Mouse (Mus musculus) liver, adult 2 months (tissue): ENCODE results near the gene Ccr7. TPM values are rescaled to one million over a fixed set of nuclear protein-coding genes. Genes with fewer than 3 reads are reported as not detected.

Source experiments
- DNase-seq: peaks from one replicate; pipeline ENCODE4 v3.0.0-alpha.2; 2011; ENCODE audit warnings: low read depth, low spot score; ENCODE audit errors: extremely low read depth
- H3K27ac ChIP-seq: fragments of 200-500 bp; replicated peaks from 2 replicates; pipeline ENCODE4 v1.5.1; 2012; ENCODE audit warnings: low read depth, mild to moderate bottlenecking, control low read depth, inconsistent platforms, low read length; ENCODE audit not compliant: insufficient read depth
- H3K27me3 ChIP-seq: fragments of 200-500 bp; 2 replicates; pipeline ENCODE4 v1.6.1; 2012; ENCODE audit warnings: mild to moderate bottlenecking, moderate library complexity, low read length, inconsistent platforms; ENCODE audit not compliant: control insufficient read depth, insufficient read depth
- H3K36me3 ChIP-seq: fragments of 200-500 bp; 2 replicates; pipeline ENCODE4 v1.6.1; 2012; ENCODE audit warnings: low read length, inconsistent platforms; ENCODE audit not compliant: control insufficient read depth, insufficient read depth
- H3K4me1 ChIP-seq: fragments of 200-500 bp; 2 replicates; pipeline ENCODE4 v1.6.1; 2011; ENCODE audit warnings: low read length; ENCODE audit not compliant: control insufficient read depth, insufficient read depth
- H3K4me3 ChIP-seq: fragments of 200-500 bp; 2 replicates; pipeline ENCODE4 v1.5.1; 2011; ENCODE audit warnings: low read depth, mild to moderate bottlenecking, control low read depth, low read length, moderate library complexity; ENCODE audit not compliant: insufficient read depth
- H3K79me2 ChIP-seq: fragments of 200-500 bp; 2 replicates; pipeline ENCODE4 v1.6.1; 2012; ENCODE audit warnings: inconsistent platforms, mild to moderate bottlenecking, low read length, moderate library complexity; ENCODE audit not compliant: control insufficient read depth, insufficient read depth
- H3K9ac ChIP-seq: fragments of 200-500 bp; 2 replicates; pipeline ENCODE4 v1.6.1; 2012; ENCODE audit warnings: low read depth, mild to moderate bottlenecking, control low read depth, inconsistent platforms, low read length
- CTCF ChIP-seq: fragments of 200-500 bp; IDR thresholded peaks from 2 replicates; pipeline ENCODE4 v1.5.1; 2011; ENCODE audit warnings: low read depth, low read length, control low read depth
- POLR2A ChIP-seq: fragments of 200-500 bp; IDR thresholded peaks from 2 replicates; pipeline ENCODE4 v1.6.1; 2011; ENCODE audit warnings: low read length, control low read depth; ENCODE audit not compliant: insufficient read depth; ENCODE audit errors: extremely low read depth
- WGBS: fragments of 180-500 bp; shearing (Covaris S2); methylation state at CpG from one replicate; pipeline ENCODE4 v1.1.7; 2018; 5-methylcytosine and 5-hydroxymethylcytosine counted together
- polyA plus RNA-seq: library from polyadenylated mRNA; depleted of rRNA; stranded (reverse); fragments of >200 nt; gene quantifications from 2 replicates; pipeline ENCODE4 v1.2.3, GENCODE M21; 2012
- total RNA-seq: library from RNA; depleted of rRNA; stranded (reverse); fragments of >200 nt; gene quantifications from 2 replicates; pipeline ENCODE4 v1.2.3, GENCODE M21; 2014

Gene Ccr7
- total and polyA plus RNA-seq, 2 experiments = 0.55 to 1.5 TPM

GRCm38 (mm10) chr11:99143123-99144082 is 11.5 kb downstream of the Ccr7 start:
- no peaks in the 10 kb centered on the region for H3K79me2 ChIP-seq
- no peak overlapping the region for H3K27ac ChIP-seq
- H3K4me1 ChIP-seq = peaks cover 10% of the 10 kb centered on the region
- 76% methylated on average over 16 of the region's 16 CpGs for WGBS
- H3K9ac ChIP-seq = no peak overlapping the region
- no peaks in the 10 kb centered on the region for H3K27me3 ChIP-seq
- DNase-seq = no peak
- no peak overlapping the region for H3K4me3 ChIP-seq
- no peaks in the 10 kb centered on the region for H3K36me3 ChIP-seq
- no peak for TF ChIP-seq POLR2A
- TF ChIP-seq CTCF = no peak

- H3K27me3 ChIP-seq = no peaks in the 10 kb centered on the region
- TF ChIP-seq CTCF (no peak), POLR2A (no peak)
- 62% methylated on average over 18 of the region's 18 CpGs for WGBS
- H3K9ac ChIP-seq = no peak overlapping the region
- no peak overlapping the region for H3K4me3 ChIP-seq
- no peak for DNase-seq
- H3K36me3 ChIP-seq = no peaks in the 10 kb centered on the region
- H3K79me2 ChIP-seq = no peaks in the 10 kb centered on the region
- no peak overlapping the region for H3K27ac ChIP-seq
- H3K4me1 ChIP-seq = peaks cover 10% of the 10 kb centered on the region
These were observed 12.3 kb downstream of the Ccr7 start for GRCm38 (mm10) chr11:99142493-99143095.

DNA sequence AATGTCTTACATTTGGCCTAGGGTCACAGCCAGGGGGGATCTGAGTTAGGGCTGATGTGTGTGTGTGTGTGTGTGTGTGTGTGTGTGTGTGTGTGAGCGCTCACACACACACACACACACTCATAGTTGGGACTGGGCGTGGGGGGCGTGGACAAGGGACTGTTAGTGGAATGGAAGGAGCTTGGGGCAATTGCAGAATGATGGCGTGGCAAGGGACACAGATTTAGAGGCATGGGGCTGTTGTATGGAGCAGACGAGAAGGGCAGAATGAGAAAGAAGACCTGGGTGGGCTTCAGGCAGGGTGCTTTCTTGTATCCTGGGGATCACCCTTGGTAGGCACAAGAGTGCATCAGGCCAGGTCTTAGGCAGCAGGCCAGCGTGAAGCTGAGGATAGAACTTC is 12.8 kb downstream of the Ccr7 start:
- TF ChIP-seq CTCF = no peak
- no peak for TF ChIP-seq POLR2A
- 63% methylated on average over 6 of the region's 6 CpGs for WGBS
- no peak for DNase-seq
- H3K79me2 ChIP-seq = no peaks in the 10 kb centered on the region
- H3K9ac ChIP-seq = no peak overlapping the region
- no peak overlapping the region; the same call in 1 of the 2 replicates for H3K27ac ChIP-seq
- no peaks in the 10 kb centered on the region for H3K36me3 ChIP-seq
- peaks cover 10% of the 10 kb centered on the region for H3K4me1 ChIP-seq
- H3K4me3 ChIP-seq = no peak overlapping the region
- no peaks in the 10 kb centered on the region for H3K27me3 ChIP-seq

GRCm38 (mm10) chr11:99141600-99141999 is 13.3 kb downstream of the Ccr7 start:
- Histone ChIP-seq H3K36me3 (no peaks in the 10 kb centered on the region), H3K27me3 (no peaks in the 10 kb centered on the region), H3K4me1 (peaks cover 10% of the 10 kb centered on the region), H3K4me3 (no peak overlapping the region), H3K79me2 (no peaks in the 10 kb centered on the region), H3K9ac (no peak overlapping the region), H3K27ac (peak overlapping the region; percentile 17; the same call in 1 of the 2 replicates)
- TF ChIP-seq CTCF (no peak), POLR2A (no peak)
- DNase-seq = peak; percentile 89
- WGBS = 9% methylated on average over 7 of the region's 7 CpGs

DNA sequence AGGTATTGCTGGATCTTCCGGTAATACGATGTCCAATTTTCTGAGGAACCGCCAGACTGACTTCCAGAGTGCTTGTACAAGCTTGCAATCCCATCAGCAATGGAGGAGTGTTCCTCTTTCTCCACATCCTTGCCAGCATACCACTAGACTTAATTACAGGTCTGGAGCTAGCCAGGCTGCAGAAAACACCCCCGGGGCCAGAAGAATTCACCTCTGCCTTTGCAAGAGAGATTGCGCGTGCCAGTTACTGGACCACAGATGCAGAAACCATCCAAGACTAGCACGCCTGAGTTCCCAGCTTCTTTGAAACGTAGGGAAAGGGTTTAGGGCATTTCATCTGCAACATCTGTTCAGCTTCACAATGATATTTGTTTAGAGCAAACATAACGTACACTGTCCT is 15.9 kb downstream of the Ccr7 start:
- H3K4me1 ChIP-seq = peaks cover 10% of the 10 kb centered on the region
- no peak overlapping the region for H3K27ac ChIP-seq
- TF ChIP-seq CTCF = no peak
- no peak for TF ChIP-seq POLR2A
- no peak for DNase-seq
- H3K9ac ChIP-seq = no peak overlapping the region
- H3K4me3 ChIP-seq = no peak overlapping the region
- H3K27me3 ChIP-seq = no peaks in the 10 kb centered on the region
- 72% methylated on average over 9 of the region's 9 CpGs for WGBS
- H3K79me2 ChIP-seq = no peaks in the 10 kb centered on the region
- H3K36me3 ChIP-seq = no peaks in the 10 kb centered on the region
